In the genomic region with DNA sequence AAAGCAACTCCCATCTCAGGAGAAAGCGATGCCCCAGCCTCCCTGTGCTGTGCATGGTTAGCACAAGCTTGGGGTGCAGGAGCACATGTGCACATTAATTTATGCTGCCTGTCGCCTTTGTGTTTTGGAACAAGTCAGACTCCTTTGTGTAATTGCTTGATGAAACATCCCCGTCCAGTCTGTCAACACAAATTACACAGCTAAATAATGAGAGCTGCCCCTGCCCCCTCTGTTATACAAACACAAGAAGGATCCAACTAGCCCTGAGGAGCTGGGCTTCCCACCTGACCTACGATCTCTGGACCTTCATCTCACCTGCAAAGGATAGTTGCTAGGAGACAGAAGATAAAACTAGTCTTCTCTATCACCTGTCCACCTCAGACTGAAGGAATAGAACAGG, we compare ENCODE assay signal across 13 mouse cellular contexts.
DNase-seq lines count a peak whose midpoint lies in the region; ATAC-seq and TF ChIP-seq lines count a peak whose summit lies in the region.
"Had no signal": no experiment of that assay in that cellular context is flagged by ENCODE, and none has a peak within 500 bp of the region (broad histone marks: within the 10 kb centered on the region; RNA-seq: fewer than 3 reads in every experiment).

No protein-coding gene starts in this region.

- ATAC-seq in kidney, embryonic 15.5 days (replicated peaks; ENCODE audit: low FRiP score), result 0 out of 2 replicates have a peak, but pooled peaks have one; percentile 29
- ATAC-seq in forebrain, postnatal 0 days, result peak; percentile 77
- peak; percentile 66 for ATAC-seq in hindbrain, embryonic 12.5 days (ENCODE audit: low FRiP score)
- no peak; the same call in 1 of the 2 replicates for ATAC-seq in midbrain, embryonic 14.5 days (ENCODE audit: low FRiP score, low TSS enrichment)
- ATAC-seq: CD4-positive, CD25-positive, alpha-beta regulatory T cell, adult 4 months had no signal

- DNase-seq in kidney, postnatal 10 days, result no peak
- DNase-seq in forebrain, postnatal 0 days, result no peak
- no peak for DNase-seq in midbrain, embryonic 14.5 days
- DNase-seq in thymus, postnatal 25 days, result no peak
- DNase-seq in gastrocnemius, adult 2 months, result no peak
- DNase-seq: adrenal gland, postnatal 25 days; liver, embryonic 13.5 days; right cerebral cortex, postnatal 4 days; thymus, adult 18-20 months had no signal

- TF ChIP-seq CTCF in forebrain, postnatal 0 days (IDR thresholded peaks at IDR 0.05; ENCODE audit: low read depth), result no peak
- no peak for TF ChIP-seq CTCF in gastrocnemius, adult 2 months (IDR thresholded peaks at IDR 0.05)

- H3K4me1 ChIP-seq in kidney, embryonic 15.5 days, result 0 out of 2 replicates have a peak, but pooled peaks cover 6% of the 10 kb centered on the region
- no peaks in the 10 kb centered on the region for H3K4me1 ChIP-seq in forebrain, postnatal 0 days (ENCODE audit: insufficient read depth)
- peaks cover 9% of the 10 kb centered on the region for H3K4me1 ChIP-seq in hindbrain, embryonic 12.5 days
- peaks cover 10% of the 10 kb centered on the region for H3K4me1 ChIP-seq in midbrain, embryonic 14.5 days (ENCODE audit: control insufficient read depth, insufficient read depth, low read length)
- H3K4me1 ChIP-seq: embryonic facial prominence, embryonic 12.5 days; liver, embryonic 13.5 days had no signal

- H3K36me3 ChIP-seq in kidney, embryonic 15.5 days, result no peaks in the 10 kb centered on the region
- H3K36me3 ChIP-seq in forebrain, postnatal 0 days (ENCODE audit: insufficient read depth), result no peaks in the 10 kb centered on the region
- H3K36me3 ChIP-seq in hindbrain, embryonic 12.5 days, result no peaks in the 10 kb centered on the region
- H3K36me3 ChIP-seq in midbrain, embryonic 14.5 days (ENCODE audit: control insufficient read depth, insufficient read depth, low read length), result no peaks in the 10 kb centered on the region
- H3K36me3 ChIP-seq: embryonic facial prominence, embryonic 12.5 days; liver, embryonic 13.5 days had no signal

- H3K4me2 ChIP-seq in kidney, embryonic 15.5 days, result no peak overlapping the region
- H3K4me2 ChIP-seq in forebrain, postnatal 0 days (ENCODE audit: low read depth), result no peak overlapping the region
- H3K4me2 ChIP-seq in hindbrain, embryonic 12.5 days (replicated peaks), result no peak overlapping the region
- H3K4me2 ChIP-seq in midbrain, embryonic 14.5 days (ENCODE audit: low read length), result no peak overlapping the region
- H3K4me2 ChIP-seq: embryonic facial prominence, embryonic 12.5 days; liver, embryonic 13.5 days had no signal

- intact Hi-C loops in gastrocnemius, adult 2 months (cut with DNase I), result no loop called here

- WGBS in kidney, embryonic 15.5 days, result 16% methylated on average over 4 of the region's 4 CpGs
- 38% methylated on average over 4 of the region's 4 CpGs for WGBS in forebrain, postnatal 0 days
- 32% methylated on average over 4 of the region's 4 CpGs for WGBS in hindbrain, embryonic 12.5 days
- WGBS in midbrain, embryonic 14.5 days, result 30% methylated on average over 4 of the region's 4 CpGs

- H3K9me3 ChIP-seq in kidney, embryonic 15.5 days (replicated peaks), result no peaks in the 10 kb centered on the region
- no peaks in the 10 kb centered on the region for H3K9me3 ChIP-seq in forebrain, postnatal 0 days (ENCODE audit: low read length)
- no peaks in the 10 kb centered on the region for H3K9me3 ChIP-seq in hindbrain, embryonic 12.5 days (replicated peaks)
- H3K9me3 ChIP-seq in midbrain, embryonic 14.5 days (ENCODE audit: control insufficient read depth, low read length), result no peaks in the 10 kb centered on the region
- H3K9me3 ChIP-seq: embryonic facial prominence, embryonic 12.5 days; liver, embryonic 13.5 days had no signal

- no peak overlapping the region for H3K27ac ChIP-seq in kidney, embryonic 15.5 days
- H3K27ac ChIP-seq in forebrain, postnatal 0 days (ENCODE audit: low read depth, low read length), result no peak overlapping the region
- H3K27ac ChIP-seq in hindbrain, embryonic 12.5 days, result no peak overlapping the region
- H3K27ac ChIP-seq in midbrain, embryonic 14.5 days (replicated peaks; ENCODE audit: low read depth, low read length), result 0 out of 2 replicates have a peak overlapping the region, but pooled peaks have one; percentile 2
- no peak overlapping the region for H3K27ac ChIP-seq in gastrocnemius, adult 2 months
- H3K27ac ChIP-seq: embryonic facial prominence, embryonic 12.5 days; liver, embryonic 13.5 days had no signal

- no peak overlapping the region for H3K9ac ChIP-seq in kidney, embryonic 15.5 days
- H3K9ac ChIP-seq in forebrain, postnatal 0 days, result no peak overlapping the region
- H3K9ac ChIP-seq in hindbrain, embryonic 12.5 days, result no peak overlapping the region
- no peak overlapping the region for H3K9ac ChIP-seq in midbrain, embryonic 14.5 days (replicated peaks; ENCODE audit: low read length)
- H3K9ac ChIP-seq: embryonic facial prominence, embryonic 12.5 days; liver, embryonic 13.5 days had no signal

- H3K27me3 ChIP-seq in kidney, embryonic 15.5 days, result no peaks in the 10 kb centered on the region
- H3K27me3 ChIP-seq in forebrain, postnatal 0 days (ENCODE audit: insufficient read depth, low read length), result no peaks in the 10 kb centered on the region
- no peaks in the 10 kb centered on the region for H3K27me3 ChIP-seq in hindbrain, embryonic 12.5 days
- H3K27me3 ChIP-seq in midbrain, embryonic 14.5 days (ENCODE audit: control insufficient read depth, insufficient read depth, low read length), result no peaks in the 10 kb centered on the region
- H3K27me3 ChIP-seq: embryonic facial prominence, embryonic 12.5 days; liver, embryonic 13.5 days had no signal

- H3K4me3 ChIP-seq in kidney, embryonic 15.5 days (replicated peaks), result no peak overlapping the region
- H3K4me3 ChIP-seq in forebrain, postnatal 0 days (ENCODE audit: low read depth, low read length), result no peak overlapping the region
- no peak overlapping the region for H3K4me3 ChIP-seq in hindbrain, embryonic 12.5 days
- H3K4me3 ChIP-seq in midbrain, embryonic 14.5 days (replicated peaks; ENCODE audit: low read depth, low read length), result no peak overlapping the region
- no peak overlapping the region for H3K4me3 ChIP-seq in gastrocnemius, adult 2 months
- H3K4me3 ChIP-seq: embryonic facial prominence, embryonic 12.5 days; liver, embryonic 13.5 days had no signal
